Mouse (Mus musculus) embryonic facial prominence, embryonic 15.5 days (tissue): ENCODE measurements around the gene Pmpcb. TPM values are rescaled to one million over a fixed set of nuclear protein-coding genes. Genes with fewer than 3 reads are reported as not detected.

Experiments used
- ATAC-seq: fragments of 200-750 bp; cut with Nextera tagmentation; 2 replicates; pipeline ENCODE4 v1.8.0; 2017; ENCODE audit warnings: low read depth, moderate TSS enrichment; ENCODE audit not compliant: insufficient number of reproducible peaks, low FRiP score, low TSS enrichment
- H3K27ac ChIP-seq: fragments of 300-500 bp; sonication (generic); replicated peaks from 2 replicates; pipeline ENCODE4 v1.5.1; 2015; ENCODE audit warnings: mild to moderate bottlenecking, inconsistent platforms
- H3K27me3 ChIP-seq: fragments of 300-500 bp; sonication (generic); 2 replicates; pipeline ENCODE4 v1.6.1; 2015; ENCODE audit warnings: inconsistent platforms
- H3K36me3 ChIP-seq: fragments of 300-500 bp; sonication (generic); 2 replicates; pipeline ENCODE4 v1.6.1; 2015; ENCODE audit warnings: mild to moderate bottlenecking, inconsistent platforms
- H3K4me1 ChIP-seq: fragments of 300-500 bp; sonication (generic); 2 replicates; pipeline ENCODE4 v1.6.1; 2015; ENCODE audit warnings: inconsistent platforms
- H3K4me2 ChIP-seq: fragments of 300-500 bp; sonication (generic); replicated peaks from 2 replicates; pipeline ENCODE4 v1.6.1; 2015; ENCODE audit warnings: mild to moderate bottlenecking, inconsistent platforms
- H3K4me3 ChIP-seq: fragments of 300-500 bp; sonication (generic); replicated peaks from 2 replicates; pipeline ENCODE4 v1.5.1; 2015; ENCODE audit warnings: mild to moderate bottlenecking, inconsistent platforms
- H3K9ac ChIP-seq: fragments of 300-500 bp; sonication (generic); 2 replicates; pipeline ENCODE4 v1.6.1; 2015; ENCODE audit warnings: inconsistent platforms
- H3K9me3 ChIP-seq: fragments of 300-500 bp; sonication (generic); replicated peaks from 2 replicates; pipeline ENCODE4 v1.6.1; 2016; ENCODE audit warnings: inconsistent platforms
- WGBS: fragments of 180-500 bp; shearing (Covaris S2); methylation state at CpG from one replicate; pipeline ENCODE4 v1.1.7; 2015; 5-methylcytosine and 5-hydroxymethylcytosine counted together
- polyA plus RNA-seq: library from polyadenylated mRNA; unstranded; fragments of >200 nt; fragmentation: Nextera tagmentation; extraction: Ambion mirVana; gene quantifications from 2 replicates; pipeline ENCODE4 v1.2.1, GENCODE M21; 2015

Gene Pmpcb
- polyA plus RNA-seq, 1 experiment from 2014 or later, result 72.2 TPM

DNA sequence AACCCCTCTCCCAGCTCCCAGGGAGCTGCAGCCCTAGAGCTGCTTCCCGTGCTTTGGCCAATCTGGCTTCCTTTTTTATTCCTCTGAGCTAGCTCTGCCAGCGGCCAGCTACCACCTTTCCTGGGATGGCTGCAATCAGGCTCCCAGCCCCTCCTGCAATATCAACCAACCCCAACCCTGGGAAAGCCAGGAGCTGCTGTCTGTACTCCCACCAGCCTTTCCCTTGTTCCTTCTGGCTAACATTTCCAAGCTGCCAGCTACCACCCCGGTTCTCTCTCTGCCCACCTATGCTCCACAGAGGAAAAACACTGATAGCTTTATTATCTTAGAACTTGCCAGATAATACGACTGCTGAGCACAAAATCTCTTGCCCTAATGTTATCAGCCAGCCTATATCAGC, 67.9 kb downstream of the Pmpcb start:
- no peaks in the 10 kb centered on the region for H3K27me3 ChIP-seq
- H3K9me3 ChIP-seq, result no peaks in the 10 kb centered on the region
- no peak for ATAC-seq
- H3K4me1 ChIP-seq, result no peaks in the 10 kb centered on the region
- no peak overlapping the region for H3K4me3 ChIP-seq
- peaks cover 41% of the 10 kb centered on the region for H3K36me3 ChIP-seq
- no peak overlapping the region for H3K9ac ChIP-seq
- WGBS, result 85% methylated on average over 4 of the region's 4 CpGs
- H3K27ac ChIP-seq, result no peak overlapping the region
- H3K4me2 ChIP-seq, result no peak overlapping the region

Other genes with a start within 250 kb of the Pmpcb start
- 131 and 134 TPM in 2 replicates for gene Lrrc17, start 193.6 kb upstream of the Pmpcb start, polyA plus RNA-seq
- 0.46 and 0.87 TPM in 2 replicates for gene Fbxl13, start 91.5 kb upstream of the Pmpcb start, polyA plus RNA-seq
- 32.8 and 36.9 TPM in 2 replicates for gene Armc10, start 91.3 kb upstream of the Pmpcb start, polyA plus RNA-seq
- 2.2 and 2.8 TPM in 2 replicates for gene Napepld, start 35.7 kb upstream of the Pmpcb start, polyA plus RNA-seq
- gene Dnajc2, start 48.1 kb downstream of the Pmpcb start, polyA plus RNA-seq, result 51.8 and 55.3 TPM in 2 replicates
- 166 and 171 TPM in 2 replicates for gene Psmc2, start 48.1 kb downstream of the Pmpcb start, polyA plus RNA-seq
- not detected in 2 replicates for gene Slc26a5, start 128.5 kb downstream of the Pmpcb start, polyA plus RNA-seq